Mouse (Mus musculus): ENCODE measurements around the gene Vti1a.

GRCm38 (mm10) chr19:55381343-55381742 lies 65.2 kb downstream of the Vti1a start:
- TF ChIP-seq GATA1 (IDR thresholded peaks at IDR 0.05; ENCODE audit: borderline replicate concordance, low read length) (no peak), FLI1 (IDR thresholded peaks at IDR 0.05; ENCODE audit: low read length) (no peak)
